Mouse (Mus musculus) cerebellum, adult 8-10 months (tissue): Measurements from ENCODE around the gene Slc23a4.
A peak's percentile ranks its signal among the peaks of the same experiment; 100 is the strongest.

ENCODE experiments used
- DNase-seq: peaks from one replicate; pipeline ENCODE4 v3.0.0; 2022

Slc23a4 gene

DNA sequence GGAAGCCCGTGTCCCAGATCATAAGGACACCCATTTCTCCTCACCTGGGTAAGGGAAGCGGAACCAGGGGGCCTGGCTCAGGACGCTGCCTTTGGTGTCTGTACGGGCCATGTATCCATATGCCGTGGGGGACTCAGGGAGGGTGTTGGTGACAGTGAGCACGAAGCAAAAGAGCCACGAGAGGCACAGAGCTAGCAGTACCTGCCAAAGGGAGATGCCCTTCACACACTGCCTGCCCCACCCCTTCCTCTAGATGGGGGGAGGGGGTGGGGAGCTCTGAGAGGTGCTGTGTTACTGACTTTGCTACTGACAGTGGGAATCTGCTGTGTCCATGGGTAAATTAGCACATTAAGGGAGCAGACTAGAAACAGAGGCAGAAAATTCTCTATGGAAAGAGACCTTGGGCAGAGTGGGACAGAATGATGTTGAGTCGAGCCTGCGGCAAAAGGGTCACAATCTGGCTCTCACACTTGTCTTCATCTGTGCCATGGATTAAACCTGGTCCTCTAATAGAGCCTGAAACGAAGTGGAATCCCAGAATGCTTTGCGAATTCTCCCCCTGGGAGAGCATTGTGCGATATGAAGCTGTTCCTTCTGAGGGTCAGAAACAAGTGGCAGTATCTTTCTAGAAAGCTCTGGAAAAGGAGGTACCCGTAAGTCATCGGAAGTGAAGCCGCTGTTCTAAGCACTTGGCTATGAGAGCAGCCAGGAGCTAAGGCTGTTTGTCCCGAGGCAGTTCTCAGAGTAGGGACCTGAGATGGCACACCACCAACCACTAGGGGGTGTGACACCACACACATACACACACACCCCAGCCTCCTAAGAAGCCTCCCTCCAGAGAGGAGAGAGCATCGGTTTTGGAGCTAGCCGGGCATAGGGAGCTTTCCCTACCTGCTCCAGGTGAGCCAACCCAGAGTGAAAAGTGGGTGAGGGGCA, 33.0 kb downstream of the Slc23a4 start:
- DNase-seq, result no peak

DNA sequence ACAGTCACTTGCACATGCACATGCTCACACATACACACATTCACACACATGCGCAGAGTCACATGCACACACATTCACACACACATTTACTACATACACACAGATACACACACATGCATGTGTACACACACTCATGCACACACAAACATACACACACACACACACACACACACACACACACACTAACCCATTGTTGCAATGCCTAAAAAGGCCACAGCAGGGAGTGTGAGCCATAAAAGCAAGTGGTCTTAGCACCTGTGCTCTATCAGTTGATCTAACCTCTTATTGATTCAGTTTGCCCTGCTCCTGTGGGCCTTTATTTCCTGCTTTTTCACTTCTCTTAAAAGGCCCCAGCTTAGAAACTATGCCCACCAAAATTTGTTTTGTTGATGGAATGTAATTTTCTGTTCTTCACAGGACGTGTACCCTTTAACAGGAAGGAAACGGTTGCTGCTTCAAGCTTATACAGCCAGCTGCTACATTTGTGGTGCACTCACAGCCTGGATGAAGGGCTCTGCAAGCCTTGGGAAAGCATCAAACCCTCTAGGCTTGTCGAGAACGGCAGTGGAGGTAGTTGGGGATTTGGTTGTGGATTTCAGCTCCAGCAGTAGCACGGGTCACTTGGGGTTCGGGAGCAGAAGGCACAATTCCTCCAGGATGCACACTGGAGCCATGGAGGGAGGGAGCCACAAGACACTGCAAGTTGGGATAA, 36.1 kb downstream of the Slc23a4 start:
- no peak for DNase-seq

- no peak for DNase-seq
These were observed 36.7 kb downstream of the Slc23a4 start for GRCm38 (mm10) chr6:34951518-34951917.

DNA sequence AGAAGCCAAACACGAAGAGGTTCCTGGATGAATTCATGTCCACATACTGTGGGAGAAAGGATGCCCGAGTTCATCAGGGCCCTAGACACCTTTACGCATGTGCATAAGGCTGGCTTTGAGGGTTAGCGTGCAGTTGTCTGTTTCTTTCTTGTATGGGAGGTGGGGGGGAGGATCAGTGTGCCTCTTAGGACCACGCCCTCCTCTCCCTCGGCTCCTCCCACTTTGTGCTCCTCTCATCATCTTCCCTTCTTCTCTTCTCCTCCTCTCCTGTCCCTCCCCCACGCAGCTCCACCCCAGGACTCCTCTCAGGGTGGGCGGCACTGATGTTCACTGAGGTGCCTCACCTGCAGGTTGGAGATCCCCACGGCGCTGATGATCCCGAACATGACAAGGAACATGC, 39.7 kb downstream of the Slc23a4 start:
- DNase-seq, result no peak

DNA sequence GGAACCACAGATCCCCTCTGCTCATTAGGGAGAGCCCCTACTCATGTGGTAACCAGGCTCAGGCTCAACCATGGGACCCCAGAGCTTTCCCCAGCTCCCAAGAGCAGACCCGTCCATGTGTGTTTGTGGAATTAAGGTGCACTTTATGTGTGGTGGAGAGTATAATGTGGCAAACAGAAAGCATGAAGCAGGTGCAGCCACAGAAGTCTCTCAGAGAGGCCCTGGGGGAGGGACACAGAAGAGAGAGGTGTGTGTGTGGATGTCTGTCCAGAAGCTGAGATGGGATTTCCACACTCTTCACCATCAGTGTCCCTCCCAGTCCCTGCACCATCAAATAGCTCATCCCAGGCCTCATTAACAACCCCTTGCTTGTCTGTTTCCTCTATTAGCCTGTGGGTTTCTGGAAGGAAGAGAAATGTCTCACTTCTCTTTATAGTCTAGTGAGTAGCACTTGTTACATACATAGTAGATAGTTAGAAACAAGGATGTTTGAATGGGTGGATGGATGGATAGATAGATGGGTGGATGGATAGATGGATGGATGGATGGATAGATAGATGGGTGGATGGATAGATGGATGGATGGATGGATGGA, 41.6 kb downstream of the Slc23a4 start:
- no peak for DNase-seq

DNA sequence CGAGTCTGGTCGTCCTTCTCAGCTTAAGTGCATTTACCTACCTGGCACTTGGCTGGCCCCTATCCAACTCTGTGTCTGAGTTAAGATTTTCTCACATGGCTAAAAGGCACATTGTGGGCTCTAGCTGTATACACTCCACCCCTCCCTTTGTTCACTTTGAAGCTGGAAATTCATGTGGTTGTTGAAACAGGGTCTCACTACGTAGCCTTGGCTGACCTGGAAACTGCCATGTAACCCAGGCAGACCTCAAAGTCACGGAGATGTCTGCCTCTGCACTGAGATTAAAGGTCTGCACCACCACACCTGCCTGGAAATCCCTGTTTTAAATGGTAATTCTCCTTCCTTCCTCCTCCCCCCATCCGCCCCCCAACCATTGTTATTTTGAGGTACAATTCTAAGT, 44.7 kb downstream of the Slc23a4 start:
- DNase-seq, result no peak

GRCm38 (mm10) chr6:34942446-34942845, 45.8 kb downstream of the Slc23a4 start:
- no peak for DNase-seq

- no peak for DNase-seq
These were observed 46.7 kb downstream of the Slc23a4 start for GRCm38 (mm10) chr6:34941496-34941895.

GRCm38 (mm10) chr6:34939451-34939850, 48.8 kb downstream of the Slc23a4 start:
- DNase-seq, result no peak

GRCm38 (mm10) chr6:34938929-34939325, 49.3 kb downstream of the Slc23a4 start:
- DNase-seq, result no peak

GRCm38 (mm10) chr6:34938280-34938928, 49.8 kb downstream of the Slc23a4 start:
- DNase-seq, result no peak

GRCm38 (mm10) chr6:34936743-34937142, 51.5 kb downstream of the Slc23a4 start:
- DNase-seq, result no peak

- no peak for DNase-seq
These were observed 55.6 kb downstream of the Slc23a4 start for GRCm38 (mm10) chr6:34932633-34933032.

DNA sequence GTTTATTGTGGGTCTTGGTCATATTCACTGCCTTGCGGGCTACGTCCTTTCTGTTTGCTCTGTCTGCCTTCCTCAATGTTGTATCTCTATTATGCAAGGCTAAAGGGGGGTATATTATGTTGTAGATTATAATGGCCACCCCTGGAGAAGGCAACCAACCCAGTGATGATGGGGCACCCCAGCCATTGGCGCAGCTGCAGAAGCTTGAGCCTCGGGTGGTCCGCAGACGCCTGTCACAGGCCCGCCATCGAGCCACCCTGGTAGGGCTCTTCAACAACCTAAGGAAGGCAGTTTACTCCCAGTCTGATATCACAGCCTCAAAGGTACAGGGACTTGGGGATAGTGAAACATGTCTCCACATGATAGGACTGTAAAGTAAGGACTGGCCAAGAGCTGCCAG, 60.6 kb downstream of the Slc23a4 start:
- no peak for DNase-seq

DNA sequence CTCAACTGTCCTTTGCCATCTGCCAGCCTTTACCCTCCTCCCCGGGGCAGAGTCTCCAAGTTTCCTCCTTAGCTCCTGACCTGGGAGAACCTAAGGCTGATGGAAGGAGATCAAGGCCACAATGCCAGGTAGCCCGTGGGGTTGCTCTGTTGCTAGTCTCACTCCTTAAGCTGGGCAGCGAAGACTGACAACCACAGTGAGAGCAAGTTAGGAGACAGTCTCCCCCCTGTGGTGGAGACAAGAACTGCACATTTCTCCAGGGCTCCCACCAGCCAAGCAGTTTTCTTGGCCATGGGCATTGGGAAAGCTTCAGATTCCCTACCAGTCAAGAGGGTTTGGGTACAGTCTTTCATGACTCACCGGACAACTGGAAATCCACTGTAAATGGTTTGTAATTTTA, 61.0 kb downstream of the Slc23a4 start:
- DNase-seq, result peak; percentile 65

GRCm38 (mm10) chr6:34921941-34922340, 66.3 kb downstream of the Slc23a4 start:
- DNase-seq, result no peak

DNA sequence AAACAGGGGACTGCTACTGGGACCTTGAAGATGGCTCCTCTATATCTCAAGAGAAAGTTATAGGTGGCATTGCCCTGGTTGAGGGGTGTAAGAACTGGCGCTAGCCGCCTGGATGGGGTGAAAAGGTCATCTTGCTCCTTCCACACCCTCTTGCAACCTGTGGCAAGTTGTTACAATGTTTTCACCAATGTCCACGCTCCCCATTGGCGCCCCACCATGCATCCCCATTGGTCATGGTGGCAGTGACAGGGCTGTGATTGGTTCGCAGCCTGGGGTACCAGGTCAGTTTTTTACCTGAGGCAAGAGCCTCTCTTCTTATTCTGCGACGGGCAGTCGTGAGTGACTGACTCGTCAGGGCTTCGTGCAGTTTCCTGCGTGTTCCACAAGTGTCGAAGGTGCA, 67.6 kb downstream of the Slc23a4 start:
- no peak for DNase-seq

GRCm38 (mm10) chr6:34919956-34920355, 68.2 kb downstream of the Slc23a4 start, which contains the start of gene Stra8:
Gene Stra8 (plus strand): TSS chr6:34920163.
- no peak for DNase-seq

DNA sequence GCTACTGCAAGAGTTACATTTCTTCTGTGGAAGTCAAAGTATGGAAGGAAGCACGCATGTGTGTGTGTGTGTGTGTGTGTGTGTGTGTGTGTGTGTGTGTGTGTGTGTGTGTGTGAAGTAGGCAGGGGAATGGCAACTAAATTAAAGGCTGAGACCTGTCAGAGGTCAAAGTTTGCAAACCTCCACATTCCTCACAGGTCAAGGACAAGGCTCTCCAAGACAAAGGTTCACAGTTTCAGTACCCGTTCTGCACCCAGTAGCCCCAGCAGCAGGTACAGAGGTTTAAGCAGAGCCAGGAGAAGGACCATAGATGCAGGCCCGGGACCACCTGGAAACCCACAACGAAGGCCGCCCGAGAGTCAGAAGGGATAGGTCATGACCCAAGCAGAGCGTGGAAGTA, 69.1 kb downstream of the Slc23a4 start:
- DNase-seq, result no peak

- no peak for DNase-seq
These were observed 73.7 kb downstream of the Slc23a4 start for GRCm38 (mm10) chr6:34914462-34914861.

- no peak for DNase-seq
These were observed 74.7 kb downstream of the Slc23a4 start for GRCm38 (mm10) chr6:34913341-34914040.
